Mouse (Mus musculus): Measurements from ENCODE around the gene Rgl1. TPM values are rescaled to one million over a fixed set of nuclear protein-coding genes. Genes with fewer than 3 reads are reported as not detected.

The Rgl1 gene
- total RNA-seq, 1 experiment from 2014 or later: 14.3 TPM

GRCm38 (mm10) chr1:152589331-152589935 is 176.7 kb downstream of the Rgl1 start:
- ATAC-seq (replicated peaks in 1 of 2; ENCODE audit: insufficient read depth in 1 of 2, low FRiP score in 2 of 2, low TSS enrichment in 1 of 2, low read depth in 1 of 2, poor library complexity in 2 of 2, severe bottlenecking in 2 of 2): no peak

- no peak for ATAC-seq (replicated peaks in 1 of 2; ENCODE audit: insufficient read depth in 1 of 2, low FRiP score in 2 of 2, low TSS enrichment in 1 of 2, low read depth in 1 of 2, poor library complexity in 2 of 2, severe bottlenecking in 2 of 2)
Observed at GRCm38 (mm10) chr1:152587431-152587830, 178.7 kb downstream of the Rgl1 start.

GRCm38 (mm10) chr1:152585385-152585984 is 180.7 kb downstream of the Rgl1 start:
- ATAC-seq (replicated peaks in 1 of 2; ENCODE audit: insufficient read depth in 1 of 2, low FRiP score in 2 of 2, low TSS enrichment in 1 of 2, low read depth in 1 of 2, poor library complexity in 2 of 2, severe bottlenecking in 2 of 2): peak; percentile 79 to 81

GRCm38 (mm10) chr1:152584933-152585332 is 181.2 kb downstream of the Rgl1 start:
- no peak for ATAC-seq (replicated peaks in 1 of 2; ENCODE audit: insufficient read depth in 1 of 2, low FRiP score in 2 of 2, low TSS enrichment in 1 of 2, low read depth in 1 of 2, poor library complexity in 2 of 2, severe bottlenecking in 2 of 2)

GRCm38 (mm10) chr1:152581127-152581905 is 184.8 kb downstream of the Rgl1 start:
- no peak for ATAC-seq (replicated peaks in 1 of 2; ENCODE audit: insufficient read depth in 1 of 2, low FRiP score in 2 of 2, low TSS enrichment in 1 of 2, low read depth in 1 of 2, poor library complexity in 2 of 2, severe bottlenecking in 2 of 2)

GRCm38 (mm10) chr1:152578944-152579343 is 187.2 kb downstream of the Rgl1 start:
- ATAC-seq (replicated peaks in 1 of 2; ENCODE audit: insufficient read depth in 1 of 2, low FRiP score in 2 of 2, low TSS enrichment in 1 of 2, low read depth in 1 of 2, poor library complexity in 2 of 2, severe bottlenecking in 2 of 2): no peak

DNA sequence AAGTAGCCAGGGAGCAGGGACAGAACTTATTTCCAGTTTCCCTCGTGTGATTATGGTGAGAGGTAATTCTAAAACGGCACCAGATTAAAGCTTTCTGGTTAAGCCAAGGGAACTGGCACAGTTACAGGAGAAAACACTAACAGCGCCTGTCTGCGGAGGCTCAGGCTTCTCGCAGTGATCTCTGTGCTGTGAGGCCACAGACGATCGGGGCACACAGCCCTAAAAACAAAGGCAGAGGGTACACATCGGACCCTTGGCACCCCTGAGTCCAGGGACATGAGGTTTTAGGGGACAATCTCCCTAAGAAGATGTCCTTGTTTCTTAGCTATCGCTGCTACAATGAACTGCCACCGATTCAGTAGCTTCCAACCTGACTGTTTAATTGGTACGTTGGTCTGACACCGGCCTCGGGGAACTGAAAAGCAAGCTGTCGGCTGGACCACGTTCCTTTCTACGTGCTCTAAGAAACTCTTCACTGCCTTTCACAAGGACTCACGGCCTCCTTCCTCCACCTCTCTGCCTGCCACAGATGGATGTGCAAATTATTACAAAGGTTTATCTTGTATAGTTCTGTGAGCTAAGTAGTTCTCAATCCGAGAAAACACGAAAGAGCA is 187.9 kb downstream of the Rgl1 start:
- no peak for ATAC-seq (replicated peaks in 1 of 2; ENCODE audit: insufficient read depth in 1 of 2, low FRiP score in 2 of 2, low TSS enrichment in 1 of 2, low read depth in 1 of 2, poor library complexity in 2 of 2, severe bottlenecking in 2 of 2)

GRCm38 (mm10) chr1:152576614-152577144 is 189.5 kb downstream of the Rgl1 start:
- ATAC-seq (replicated peaks in 1 of 2; ENCODE audit: insufficient read depth in 1 of 2, low FRiP score in 2 of 2, low TSS enrichment in 1 of 2, low read depth in 1 of 2, poor library complexity in 2 of 2, severe bottlenecking in 2 of 2): no peak

GRCm38 (mm10) chr1:152575096-152575495 is 191.1 kb downstream of the Rgl1 start:
- no peak for ATAC-seq (replicated peaks in 1 of 2; ENCODE audit: insufficient read depth in 1 of 2, low FRiP score in 2 of 2, low TSS enrichment in 1 of 2, low read depth in 1 of 2, poor library complexity in 2 of 2, severe bottlenecking in 2 of 2)

DNA sequence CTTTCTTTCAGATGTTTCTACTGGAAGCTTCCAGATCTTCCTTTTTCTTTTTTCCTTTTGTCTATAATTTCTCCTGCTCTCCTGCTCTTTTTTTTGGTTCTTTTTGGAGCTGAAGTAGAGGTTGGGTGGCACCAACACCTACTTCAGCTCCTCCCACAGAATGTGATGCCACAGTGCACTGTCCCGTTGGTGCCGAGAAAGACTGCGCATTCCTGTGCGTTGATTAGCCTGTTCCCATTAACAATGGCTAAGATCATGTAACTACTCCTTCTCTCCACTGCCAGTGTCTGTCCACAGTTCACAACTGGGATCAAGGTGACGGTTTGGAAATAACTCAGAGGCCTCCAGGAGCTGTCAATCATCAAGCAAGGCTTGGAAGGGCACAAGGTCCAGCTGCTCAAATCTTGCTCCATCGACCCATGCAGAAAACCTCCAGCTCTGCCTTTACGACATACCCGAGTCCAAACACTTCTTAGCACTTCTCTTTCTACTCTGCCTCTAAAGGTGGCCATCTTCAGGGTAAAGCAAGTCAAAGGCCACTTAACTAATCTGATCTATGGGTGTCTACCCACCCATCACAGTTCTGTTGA is 192.6 kb downstream of the Rgl1 start:
- ATAC-seq (replicated peaks in 1 of 2; ENCODE audit: insufficient read depth in 1 of 2, low FRiP score in 2 of 2, low TSS enrichment in 1 of 2, low read depth in 1 of 2, poor library complexity in 2 of 2, severe bottlenecking in 2 of 2): no peak

- ATAC-seq (replicated peaks in 1 of 2; ENCODE audit: insufficient read depth in 1 of 2, low FRiP score in 2 of 2, low TSS enrichment in 1 of 2, low read depth in 1 of 2, poor library complexity in 2 of 2, severe bottlenecking in 2 of 2): peak; percentile 51 to 54
Observed at GRCm38 (mm10) chr1:152572755-152573469, 193.2 kb downstream of the Rgl1 start.

- no peak for ATAC-seq (replicated peaks in 1 of 2; ENCODE audit: insufficient read depth in 1 of 2, low FRiP score in 2 of 2, low TSS enrichment in 1 of 2, low read depth in 1 of 2, poor library complexity in 2 of 2, severe bottlenecking in 2 of 2)
Observed at GRCm38 (mm10) chr1:152571340-152571739, 194.8 kb downstream of the Rgl1 start.

DNA sequence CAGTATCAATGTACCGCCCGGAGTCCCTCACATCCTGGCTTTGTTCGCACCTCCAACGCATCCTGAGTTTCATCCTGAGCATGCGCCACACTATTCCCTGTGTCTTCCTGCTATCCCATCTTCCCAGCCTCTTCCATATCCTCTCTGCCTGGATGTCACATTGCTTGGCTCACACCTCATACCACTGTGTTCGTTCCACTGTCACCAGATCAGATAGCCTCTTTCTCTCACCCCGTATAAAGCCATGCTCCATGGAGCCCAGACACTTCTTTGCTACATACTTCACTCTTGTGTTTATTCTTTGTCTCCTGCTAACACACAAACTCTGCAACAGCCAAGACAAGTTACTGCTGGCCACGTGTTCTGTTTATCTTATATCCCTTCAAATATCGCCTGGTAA is 195.5 kb downstream of the Rgl1 start:
- ATAC-seq (replicated peaks in 1 of 2; ENCODE audit: insufficient read depth in 1 of 2, low FRiP score in 2 of 2, low TSS enrichment in 1 of 2, low read depth in 1 of 2, poor library complexity in 2 of 2, severe bottlenecking in 2 of 2): no peak

DNA sequence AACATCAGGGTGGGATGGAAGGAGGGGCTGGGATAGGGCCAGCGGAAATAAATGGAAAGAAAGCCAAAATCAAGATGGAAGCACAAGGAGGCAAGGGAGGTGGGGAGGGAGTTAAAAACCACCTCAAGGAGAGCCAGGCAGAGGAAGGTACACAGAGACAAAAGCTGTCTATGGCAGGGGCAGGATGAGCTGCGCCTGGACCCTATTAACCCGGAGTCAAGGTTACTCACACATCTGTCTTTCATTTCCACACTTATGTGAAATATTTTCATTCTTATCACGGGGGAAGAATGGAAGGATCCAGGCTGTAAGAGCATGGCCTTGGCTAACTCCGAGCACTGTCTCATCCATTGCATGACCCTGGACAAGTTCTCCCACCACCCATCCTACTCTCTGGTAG is 202.9 kb downstream of the Rgl1 start:
- no peak for ATAC-seq (replicated peaks in 1 of 2; ENCODE audit: insufficient read depth in 1 of 2, low FRiP score in 2 of 2, low TSS enrichment in 1 of 2, low read depth in 1 of 2, poor library complexity in 2 of 2, severe bottlenecking in 2 of 2)

DNA sequence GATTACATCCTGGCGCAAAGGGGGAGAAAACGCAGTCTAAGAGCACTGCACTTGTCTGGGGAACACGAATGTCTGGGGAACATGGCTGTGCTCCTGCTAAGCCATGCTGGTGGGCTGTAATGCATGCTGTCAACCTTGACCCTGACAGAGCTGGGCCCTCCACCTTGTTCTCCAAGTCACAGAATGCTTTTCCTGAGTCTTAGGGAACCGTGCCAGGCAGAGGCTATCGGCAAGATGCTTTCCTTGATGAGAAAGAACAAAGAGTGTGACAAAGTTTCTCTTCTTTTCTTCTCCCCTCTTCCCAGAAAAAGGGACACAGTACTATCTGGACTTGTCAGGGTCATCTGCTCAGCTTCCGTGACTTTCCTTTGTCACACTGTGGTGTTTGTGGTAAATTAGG is 203.3 kb downstream of the Rgl1 start:
- ATAC-seq (replicated peaks in 1 of 2; ENCODE audit: insufficient read depth in 1 of 2, low FRiP score in 2 of 2, low TSS enrichment in 1 of 2, low read depth in 1 of 2, poor library complexity in 2 of 2, severe bottlenecking in 2 of 2): no peak

DNA sequence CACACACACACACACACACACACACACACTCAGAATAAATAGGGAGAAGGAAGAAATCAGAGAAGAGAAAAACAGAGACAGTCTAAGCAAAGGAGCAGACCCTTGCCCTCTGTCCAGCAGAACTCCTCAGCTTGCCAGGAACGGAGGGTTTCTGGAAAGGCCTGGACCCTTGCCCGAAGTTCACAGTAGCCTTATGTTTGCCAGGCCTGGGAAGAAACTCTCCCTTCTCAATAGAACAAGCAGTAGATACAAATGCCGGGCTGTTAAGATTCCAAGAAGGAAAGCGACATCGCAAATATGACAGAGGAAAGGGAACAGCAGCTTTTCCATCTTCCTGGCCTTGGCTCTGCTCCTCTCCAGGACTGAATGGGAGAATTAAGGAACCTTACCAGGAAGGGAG is 205.7 kb downstream of the Rgl1 start:
- no peak for ATAC-seq (replicated peaks in 1 of 2; ENCODE audit: insufficient read depth in 1 of 2, low FRiP score in 2 of 2, low TSS enrichment in 1 of 2, low read depth in 1 of 2, poor library complexity in 2 of 2, severe bottlenecking in 2 of 2)

Measured in hematopoietic stem cell, adult 5-6 weeks (primary cell).